Mouse (Mus musculus) stomach, embryonic 16.5 days (tissue): Measurements from ENCODE around the gene Fntb. TPM values are rescaled to one million over a fixed set of nuclear protein-coding genes. Genes with fewer than 3 reads are reported as not detected.

Experiments used
- ATAC-seq: fragments of 200-750 bp; cut with Nextera tagmentation; 2 replicates; pipeline ENCODE4 v1.8.0; 2017; ENCODE audit warnings: moderate number of reproducible peaks, moderate TSS enrichment; ENCODE audit not compliant: insufficient read depth, low FRiP score
- H3K27ac ChIP-seq: fragments of 300-500 bp; sonication (generic); 2 replicates; pipeline ENCODE4 v1.5.1; 2014; ENCODE audit warnings: low read length
- H3K27me3 ChIP-seq: fragments of 300-500 bp; sonication (generic); 2 replicates; pipeline ENCODE4 v1.6.1; 2014; ENCODE audit warnings: low read length, control low read depth, mixed read lengths; ENCODE audit not compliant: control insufficient read depth, insufficient read depth
- H3K36me3 ChIP-seq: fragments of 300-500 bp; sonication (generic); 2 replicates; pipeline ENCODE4 v1.6.1; 2014; ENCODE audit warnings: low read length; ENCODE audit not compliant: control insufficient read depth, insufficient read depth
- H3K4me1 ChIP-seq: fragments of 300-500 bp; sonication (generic); 2 replicates; pipeline ENCODE4 v1.6.1; 2014; ENCODE audit warnings: low read length, control low read depth, mixed read lengths; ENCODE audit not compliant: control insufficient read depth, insufficient read depth
- H3K4me2 ChIP-seq: fragments of 300-500 bp; sonication (generic); 2 replicates; pipeline ENCODE4 v1.6.1; 2014; ENCODE audit warnings: low read depth, low read length, mixed read lengths
- H3K4me3 ChIP-seq: fragments of 300-500 bp; sonication (generic); replicated peaks from 2 replicates; pipeline ENCODE4 v1.5.1; 2014; ENCODE audit warnings: mild to moderate bottlenecking, low read length
- H3K9ac ChIP-seq: fragments of 300-500 bp; sonication (generic); 2 replicates; pipeline ENCODE4 v1.6.1; 2014; ENCODE audit warnings: low read length
- H3K9me3 ChIP-seq: fragments of 300-500 bp; sonication (generic); replicated peaks from 2 replicates; pipeline ENCODE4 v1.6.1; 2016; ENCODE audit warnings: low read length, control low read depth; ENCODE audit not compliant: control insufficient read depth
- WGBS: fragments of 180-500 bp; shearing (Covaris S2); extraction: QIAGEN DNeasy Blood & Tissue Kit; methylation state at CpG from one replicate; pipeline ENCODE4 v1.1.7; 2014; 5-methylcytosine and 5-hydroxymethylcytosine counted together
- polyA plus RNA-seq: library from polyadenylated mRNA; unstranded; fragments of >200 nt; fragmentation: Nextera tagmentation; extraction: Ambion mirVana; gene quantifications from 2 replicates; pipeline ENCODE4 v1.2.1, GENCODE M21; 2015

The Fntb gene
- polyA plus RNA-seq, 1 experiment from 2014 or later = 34.4 TPM

- peak; percentile 78; the same call in 1 of the 2 replicates for ATAC-seq
- H3K4me2 ChIP-seq = no peak overlapping the region
- 49% methylated on average over 10 of the region's 10 CpGs for WGBS
Observed at GRCm38 (mm10) chr12:76954698-76955423, 189.5 kb downstream of the Fntb start.

GRCm38 (mm10) chr12:76957688-76958087 is 192.3 kb downstream of the Fntb start:
- Histone ChIP-seq H3K27ac (no peak overlapping the region), H3K9ac (no peak overlapping the region), H3K4me2 (no peak overlapping the region), H3K4me1 (peaks cover 20% of the 10 kb centered on the region), H3K4me3 (no peak overlapping the region), H3K36me3 (0 out of 2 replicates have a peak, but pooled peaks cover 3% of the 10 kb centered on the region), H3K9me3 (no peaks in the 10 kb centered on the region), H3K27me3 (no peaks in the 10 kb centered on the region)
- ATAC-seq = no peak
- WGBS = 68% methylated on average over 5 of the region's 5 CpGs

More at GRCm38 (mm10) chr12:76954698-76955423, 189.5 kb downstream of the Fntb start:
- no peaks in the 10 kb centered on the region for H3K27me3 ChIP-seq
- peak overlapping the region; percentile 38; the same call in 1 of the 2 replicates for H3K27ac ChIP-seq
- no peak overlapping the region for H3K9ac ChIP-seq
- H3K36me3 ChIP-seq = 0 out of 2 replicates have a peak, but pooled peaks cover 8% of the 10 kb centered on the region
- H3K4me3 ChIP-seq = no peak overlapping the region
- peaks cover 15% of the 10 kb centered on the region; the same call in 1 of the 2 replicates for H3K4me1 ChIP-seq
- H3K9me3 ChIP-seq = no peaks in the 10 kb centered on the region

GRCm38 (mm10) chr12:76961052-76961931 is 195.9 kb downstream of the Fntb start:
- peak overlapping the region; percentile 96 for H3K4me3 ChIP-seq
- WGBS = 5% methylated on average over 45 of the region's 45 CpGs
- peaks cover 6% of the 10 kb centered on the region for H3K4me1 ChIP-seq
- no peaks in the 10 kb centered on the region for H3K9me3 ChIP-seq
- H3K36me3 ChIP-seq = no peaks in the 10 kb centered on the region
- peak overlapping the region; percentile 87 for H3K4me2 ChIP-seq
- H3K27me3 ChIP-seq = no peaks in the 10 kb centered on the region
- ATAC-seq = no peak
- H3K27ac ChIP-seq = peak overlapping the region; percentile 72
- peak overlapping the region; percentile 94 for H3K9ac ChIP-seq

GRCm38 (mm10) chr12:76961932-76962891 is 196.8 kb downstream of the Fntb start, which contains the start of gene Max:
Gene Max, minus strand, starts transcription at chr12:76962201.
- H3K4me3 ChIP-seq = peak within 1 kb of the TSS; percentile 96
- under 1% methylated on average over 73 of the region's 73 CpGs for WGBS
- peaks cover 6% of the 10 kb centered on the region for H3K4me1 ChIP-seq

GRCm38 (mm10) chr12:76965089-76965488 is 199.7 kb downstream of the Fntb start:
- Histone ChIP-seq H3K9ac (no peak overlapping the region), H3K27ac (no peak overlapping the region), H3K9me3 (no peaks in the 10 kb centered on the region), H3K36me3 (no peaks in the 10 kb centered on the region), H3K27me3 (no peaks in the 10 kb centered on the region), H3K4me2 (no peak overlapping the region), H3K4me1 (peaks cover 6% of the 10 kb centered on the region), H3K4me3 (no peak overlapping the region)
- no peak for ATAC-seq
- 47% methylated on average over 5 of the region's 5 CpGs for WGBS

More at GRCm38 (mm10) chr12:76961932-76962891, 196.8 kb downstream of the Fntb start, which contains the start of gene Max:
- Histone ChIP-seq H3K9me3 (no peaks in the 10 kb centered on the region), H3K27me3 (no peaks in the 10 kb centered on the region), H3K9ac (peak within 1 kb of the TSS; percentile 94), H3K4me2 (peak within 1 kb of the TSS; percentile 87), H3K36me3 (no peaks in the 10 kb centered on the region), H3K27ac (peak within 1 kb of the TSS; percentile 72)
- ATAC-seq = peak; percentile 99

GRCm38 (mm10) chr12:76965876-76966275 is 200.5 kb downstream of the Fntb start:
- H3K27me3 ChIP-seq = no peaks in the 10 kb centered on the region
- no peak overlapping the region for H3K4me2 ChIP-seq
- H3K4me3 ChIP-seq = no peak overlapping the region
- ATAC-seq = no peak
- H3K4me1 ChIP-seq = peaks cover 2% of the 10 kb centered on the region
- 14% methylated on average over 4 of the region's 4 CpGs for WGBS
- H3K36me3 ChIP-seq = no peaks in the 10 kb centered on the region
- H3K9me3 ChIP-seq = no peaks in the 10 kb centered on the region
- H3K9ac ChIP-seq = no peak overlapping the region
- H3K27ac ChIP-seq = no peak overlapping the region

Other genes with a start within 250 kb of the Fntb start
- gene Plekhg3, start 234.7 kb upstream of the Fntb start, polyA plus RNA-seq = 10.2 and 11.6 TPM in 2 replicates
- gene Sptb, start 55.0 kb upstream of the Fntb start, polyA plus RNA-seq = 2.9 and 4.3 TPM in 2 replicates
- 140 and 149 TPM in 2 replicates for gene Churc1, start 51 bp upstream of the Fntb start, polyA plus RNA-seq
- gene Gpx2, start 30.0 kb downstream of the Fntb start, polyA plus RNA-seq = 138 and 180 TPM in 2 replicates
- 38.3 and 49.3 TPM in 2 replicates for gene Rab15, start 57.3 kb downstream of the Fntb start, polyA plus RNA-seq
- gene Max, start 196.6 kb downstream of the Fntb start, polyA plus RNA-seq = 16.1 and 16.9 TPM in 2 replicates